Mouse (Mus musculus): Measurements from ENCODE around the gene Olah. TPM values are rescaled to one million over a fixed set of nuclear protein-coding genes. Genes with fewer than 3 reads are reported as not detected.

The Olah gene
- polyA plus RNA-seq, 1 experiment from 2014 or later: 0.04 TPM

DNA sequence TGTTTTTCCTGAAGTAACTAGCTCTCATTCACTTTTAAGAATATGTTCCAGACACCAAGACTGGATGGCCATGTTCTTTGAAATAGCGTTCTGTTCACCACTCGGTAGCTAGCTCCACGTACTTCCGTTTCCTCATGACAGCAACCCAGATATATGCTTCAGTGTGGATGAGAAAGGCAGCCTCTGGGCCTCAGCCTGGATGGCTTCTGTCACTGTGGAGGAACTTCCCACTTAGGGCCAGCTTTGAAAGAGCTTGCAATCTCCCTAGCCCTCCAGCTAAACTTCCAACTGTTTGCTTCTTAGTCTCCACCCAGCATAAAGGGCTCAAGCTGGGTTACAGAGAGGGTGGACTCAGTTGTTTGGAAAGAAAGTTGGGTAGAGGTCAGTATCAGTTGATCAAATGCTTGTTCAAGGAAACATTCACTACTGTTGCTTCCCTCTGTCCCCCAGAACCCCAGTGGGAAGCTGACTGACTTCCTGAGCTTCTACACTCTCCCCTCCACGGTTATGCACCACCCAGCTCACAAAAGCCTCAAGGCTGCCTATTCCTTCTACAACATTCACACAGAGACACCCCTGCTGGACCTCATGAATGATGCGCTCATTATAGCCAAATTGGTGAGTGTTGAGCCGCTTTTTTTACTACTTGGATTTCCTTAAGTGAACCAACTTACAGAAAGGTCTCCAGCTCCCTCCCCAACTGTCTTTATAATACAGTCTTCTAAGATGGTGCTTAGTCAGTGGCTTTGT lies 72.5 kb downstream of the Olah start:
- H3K27me3 ChIP-seq: no peaks in the 10 kb centered on the region
- in situ Hi-C loops (cut with MboI; ENCODE audit: low pct_unique_long_range_greater_than_20kb): no loop called here
- ChIA-PET CTCF (interaction anchor here (0.9 to 1.1 kb wide), 2 partner anchors 13 to 89 kb away, joined by 3 read pairs; no protein-coding TSS in a partner anchor), POLR2A (no interaction called here)
- TF ChIP-seq CTCF (IDR thresholded peaks at IDR 0.05): no peak
- ATAC-seq: no peak
- no peak for DNase-seq (ENCODE audit: low read depth, low spot score)

DNA sequence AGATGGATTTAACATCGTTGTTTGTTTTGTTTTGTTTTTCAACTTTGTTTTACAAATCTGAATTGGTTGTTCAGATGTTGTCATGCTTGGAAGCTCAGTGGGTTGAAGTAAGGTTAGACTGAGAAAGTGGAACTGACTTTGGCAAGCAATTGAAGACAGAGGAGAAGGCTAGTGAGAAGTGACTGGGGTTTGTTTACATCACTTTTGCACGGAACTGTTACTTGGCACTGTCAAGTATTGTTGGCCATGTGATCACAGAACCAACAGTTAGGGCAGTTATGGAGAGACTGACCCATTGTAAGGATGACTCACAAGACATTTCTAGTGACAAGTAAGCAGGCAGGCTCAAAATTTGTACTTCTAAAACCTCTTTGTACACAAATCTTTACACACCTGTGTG lies 73.9 kb downstream of the Olah start:
- ChIA-PET POLR2A (interaction anchor here (1.2 kb wide), 1 partner anchor 12 kb away, joined by 4 read pairs; no protein-coding TSS in a partner anchor), CTCF (interaction anchor here (0.8 to 1.5 kb wide), 6 partner anchors 9 to 91 kb away, joined by 3 to 5 read pairs (median 4); partner anchors contain the start of gene Rpp38)
- in situ Hi-C loops (cut with MboI; ENCODE audit: low pct_unique_long_range_greater_than_20kb): no loop called here
- DNase-seq (ENCODE audit: low read depth, low spot score) (no peak), ATAC-seq (no peak)
- no peaks in the 10 kb centered on the region for H3K27me3 ChIP-seq
- TF ChIP-seq CTCF (IDR thresholded peaks at IDR 0.05): no peak

DNA sequence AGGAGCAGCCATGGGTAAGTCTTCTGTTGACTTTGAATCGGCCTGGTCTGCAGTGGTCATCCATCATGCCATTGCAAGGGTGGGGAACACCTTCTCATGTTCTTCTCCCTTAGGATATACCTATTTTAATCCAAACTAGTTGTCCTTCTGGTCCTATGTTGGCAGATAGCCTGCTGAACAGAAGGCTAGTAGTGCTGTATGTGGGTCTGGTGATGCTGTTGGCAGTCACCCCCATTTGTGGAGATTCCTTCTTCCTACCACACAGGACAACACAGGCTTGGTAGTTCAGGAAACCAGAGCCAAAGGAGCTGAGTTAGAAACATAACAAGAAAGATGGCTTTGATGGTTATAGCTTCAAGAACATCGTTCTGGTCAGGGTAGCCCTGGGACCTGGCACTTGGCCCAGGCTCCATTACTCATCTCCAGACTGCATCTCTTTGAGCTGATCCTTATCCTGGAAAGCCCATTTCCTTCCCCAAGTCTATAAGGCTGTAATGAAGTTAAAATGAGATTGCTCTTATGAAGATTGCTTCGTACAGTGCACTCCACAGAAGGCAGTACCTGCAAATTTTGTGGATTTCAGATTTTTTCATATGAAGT lies 91.5 kb downstream of the Olah start:
- no peak for TF ChIP-seq CTCF (IDR thresholded peaks at IDR 0.05)
- DNase-seq (ENCODE audit: low read depth, low spot score) (no peak), ATAC-seq (peak; percentile 76)
- ChIA-PET CTCF (interaction anchor here (0.7 to 1.6 kb wide), 5 partner anchors 8 to 24 kb away, joined by 3 to 4 read pairs (median 3); no protein-coding TSS in a partner anchor), POLR2A (no interaction called here)
- in situ Hi-C loops (cut with MboI; ENCODE audit: low pct_unique_long_range_greater_than_20kb): no loop called here
- no peaks in the 10 kb centered on the region for H3K27me3 ChIP-seq

DNA sequence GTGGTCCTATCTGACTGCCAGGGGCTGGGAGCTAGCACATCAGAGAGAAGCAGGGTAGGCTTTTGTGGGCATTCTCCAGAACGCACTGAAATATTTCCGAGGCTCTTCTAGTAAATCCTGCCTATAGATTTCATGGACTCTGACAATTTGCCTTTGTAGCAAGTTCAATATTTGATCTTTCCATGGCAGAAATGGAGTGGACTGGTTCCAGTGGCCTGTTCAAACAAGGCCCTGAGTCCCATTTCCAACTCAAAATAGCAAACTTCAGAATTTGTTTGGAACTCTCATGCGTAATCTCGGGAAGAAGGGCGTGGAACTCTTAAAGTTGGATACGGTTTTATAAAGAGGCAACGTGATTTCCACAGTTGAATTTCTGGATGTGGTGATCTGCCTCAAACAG lies 101.2 kb downstream of the Olah start:
- ChIA-PET POLR2A (no interaction called here), CTCF (interaction anchor here (1.1 to 1.7 kb wide), 2 partner anchors 12 to 32 kb away, joined by 3 to 4 read pairs; no protein-coding TSS in a partner anchor)
- DNase-seq (ENCODE audit: low read depth, low spot score): no peak
- in situ Hi-C loops (cut with MboI; ENCODE audit: low pct_unique_long_range_greater_than_20kb): no loop called here
- no peak for TF ChIP-seq CTCF (IDR thresholded peaks at IDR 0.05)
- no peak for ATAC-seq
- no peaks in the 10 kb centered on the region for H3K27me3 ChIP-seq

DNA sequence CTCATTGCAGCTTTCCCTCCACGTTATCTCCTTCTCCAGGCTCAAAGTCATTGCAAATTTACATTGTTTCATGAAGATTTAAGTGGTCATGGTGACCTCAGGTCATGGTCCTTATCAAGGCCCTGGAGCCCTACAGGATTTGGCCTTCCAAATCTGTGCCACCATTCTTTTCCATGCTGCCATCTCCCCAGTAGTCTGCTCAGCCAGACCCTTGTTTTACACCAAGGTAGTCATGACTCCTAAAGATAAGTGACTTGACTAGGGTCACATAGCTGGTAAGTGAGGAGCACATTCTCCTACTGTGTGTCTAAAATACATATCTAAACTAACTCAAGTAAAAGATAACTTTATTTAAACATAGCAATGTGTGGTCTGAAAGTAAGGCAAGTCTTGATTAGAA lies 104.8 kb downstream of the Olah start:
- H3K27me3 ChIP-seq: no peaks in the 10 kb centered on the region
- CTCF ChIA-PET: interaction anchor here (1.9 kb wide), 1 partner anchor 15 kb away, joined by 5 read pairs; no protein-coding TSS in a partner anchor
- no peak for TF ChIP-seq CTCF (IDR thresholded peaks at IDR 0.05)
- DNase-seq (ENCODE audit: low read depth, low spot score) (no peak), ATAC-seq (no peak)
- POLR2A ChIA-PET: no interaction called here
- in situ Hi-C loops (cut with MboI; ENCODE audit: low pct_unique_long_range_greater_than_20kb): no loop called here

Other genes starting within 250 kb of the Olah start
- gene Nmt2, start 113.0 kb downstream of the Olah start, polyA plus RNA-seq (2021): 32.0 TPM
- gene Rpp38, start 64.6 kb downstream of the Olah start, polyA plus RNA-seq (2021): 21.9 TPM
- gene Acbd7, start 61.0 kb downstream of the Olah start, polyA plus RNA-seq (2021): 4.9 TPM
- 0.15 TPM for gene Meig1, start 25.4 kb upstream of the Olah start, polyA plus RNA-seq (2021)
- gene Dclre1c, start 26.9 kb upstream of the Olah start, polyA plus RNA-seq (2021): 5.7 TPM
- gene Suv39h2, start 77.8 kb upstream of the Olah start, polyA plus RNA-seq (2021): 4.9 TPM
- gene Gm45902, start 115.6 kb upstream of the Olah start, polyA plus RNA-seq (2021): 3.0 TPM
- 61.3 TPM for gene Hspa14, start 115.6 kb upstream of the Olah start, polyA plus RNA-seq (2021)
- gene Cdnf, start 115.8 kb upstream of the Olah start, polyA plus RNA-seq (2021): 1.7 TPM
- gene Fam107b, start 173.3 kb upstream of the Olah start, polyA plus RNA-seq (2021): 92.8 TPM

All from Patski (cell line).